Mouse (Mus musculus): ENCODE measurements around the gene Snrpd3. TPM values are rescaled to one million over a fixed set of nuclear protein-coding genes. Genes with fewer than 3 reads are reported as not detected.
"Not testable (repeated sequence)": the region's sequence is repeated elsewhere in the genome, so short reads cannot be mapped to it uniquely, and the experiment has no call there.

Gene Snrpd3
- polyA plus RNA-seq, 1 experiment: 18.1 TPM

- Histone ChIP-seq H3K4me3 (replicated peaks) (peak within 1 kb of the TSS; percentile 87), H3K4me1 (peaks cover 66% of the 10 kb centered on the region), H3K27me3 (replicated peaks) (peaks cover 92% of the 10 kb centered on the region), H3K9me3 (peaks cover 14% of the 10 kb centered on the region), H3K36me3 (replicated peaks; ENCODE audit: low read length) (no peaks in the 10 kb centered on the region)
- no peak for TF ChIP-seq FLI1 (IDR thresholded peaks at IDR 0.05; ENCODE audit: low read length)
Measured at GRCm38 (mm10) chr10:75561071-75561654, 43.8 kb downstream of the Snrpd3 start, which contains the start of gene Ggt1. TSS of gene Ggt1 (plus strand) at chr10:75561604.

- TF ChIP-seq FLI1 (IDR thresholded peaks at IDR 0.05; ENCODE audit: low read length) (no peak), GATA1 (IDR thresholded peaks at IDR 0.05; ENCODE audit: borderline replicate concordance, low read length) (no peak)
- H3K36me3 ChIP-seq (replicated peaks; ENCODE audit: low read length): no peaks in the 10 kb centered on the region
- peaks cover 78% of the 10 kb centered on the region for H3K27me3 ChIP-seq (replicated peaks)
- H3K4me1 ChIP-seq: peaks cover 78% of the 10 kb centered on the region
- H3K4me3 ChIP-seq (replicated peaks): no peak overlapping the region
- H3K9me3 ChIP-seq: peaks cover 14% of the 10 kb centered on the region
Measured at GRCm38 (mm10) chr10:75562596-75562995, 45.2 kb downstream of the Snrpd3 start.

- Histone ChIP-seq H3K9me3 (peaks cover 14% of the 10 kb centered on the region), H3K4me1 (peaks cover 83% of the 10 kb centered on the region), H3K27me3 (replicated peaks) (peaks cover 63% of the 10 kb centered on the region), H3K4me3 (replicated peaks) (no peak overlapping the region), H3K36me3 (replicated peaks; ENCODE audit: low read length) (no peaks in the 10 kb centered on the region)
- TF ChIP-seq GATA1 (IDR thresholded peaks at IDR 0.05; ENCODE audit: borderline replicate concordance, low read length) (no peak), FLI1 (IDR thresholded peaks at IDR 0.05; ENCODE audit: low read length) (no peak)
Measured at GRCm38 (mm10) chr10:75564687-75565265, 47.4 kb downstream of the Snrpd3 start.

- H3K4me1 ChIP-seq: peaks cover 83% of the 10 kb centered on the region
- peaks cover 62% of the 10 kb centered on the region for H3K27me3 ChIP-seq (replicated peaks)
- TF ChIP-seq GATA1 (IDR thresholded peaks at IDR 0.05; ENCODE audit: borderline replicate concordance, low read length): no peak; the same call in 2 of the 3 replicates
- TF ChIP-seq FLI1 (IDR thresholded peaks at IDR 0.05; ENCODE audit: low read length): no peak
- peak overlapping the region; percentile 76 for H3K4me3 ChIP-seq (replicated peaks)
- peaks cover 14% of the 10 kb centered on the region for H3K9me3 ChIP-seq
- no peaks in the 10 kb centered on the region for H3K36me3 ChIP-seq (replicated peaks; ENCODE audit: low read length)
Measured at GRCm38 (mm10) chr10:75565436-75565835, 48.1 kb downstream of the Snrpd3 start.

- TF ChIP-seq GATA1 (IDR thresholded peaks at IDR 0.05; ENCODE audit: borderline replicate concordance, low read length): no peak
- TF ChIP-seq FLI1 (IDR thresholded peaks at IDR 0.05; ENCODE audit: low read length): no peak
- H3K4me3 ChIP-seq (replicated peaks): peak overlapping the region; percentile 76
- peaks cover 83% of the 10 kb centered on the region for H3K4me1 ChIP-seq
- no peaks in the 10 kb centered on the region for H3K36me3 ChIP-seq (replicated peaks; ENCODE audit: low read length)
- peaks cover 62% of the 10 kb centered on the region for H3K27me3 ChIP-seq (replicated peaks)
- H3K9me3 ChIP-seq: peaks cover 14% of the 10 kb centered on the region
Measured at GRCm38 (mm10) chr10:75565906-75566305, 48.6 kb downstream of the Snrpd3 start.

GRCm38 (mm10) chr10:75566321-75566720 is 49.0 kb downstream of the Snrpd3 start:
- TF ChIP-seq FLI1 (IDR thresholded peaks at IDR 0.05; ENCODE audit: low read length) (no peak), GATA1 (IDR thresholded peaks at IDR 0.05; ENCODE audit: borderline replicate concordance, low read length) (no peak)
- Histone ChIP-seq H3K4me1 (peaks cover 79% of the 10 kb centered on the region), H3K36me3 (replicated peaks; ENCODE audit: low read length) (no peaks in the 10 kb centered on the region), H3K4me3 (replicated peaks) (no peak overlapping the region), H3K9me3 (peaks cover 9% of the 10 kb centered on the region), H3K27me3 (replicated peaks) (peaks cover 62% of the 10 kb centered on the region)

- H3K9me3 ChIP-seq; H3K36me3 ChIP-seq (replicated peaks; ENCODE audit: low read length); H3K4me3 ChIP-seq (replicated peaks): not testable (repeated sequence)
- H3K27me3 ChIP-seq (replicated peaks): peaks cover 62% of the 10 kb centered on the region
- peaks cover 79% of the 10 kb centered on the region for H3K4me1 ChIP-seq
Measured at GRCm38 (mm10) chr10:75566765-75567164, 49.4 kb downstream of the Snrpd3 start.

GRCm38 (mm10) chr10:75568029-75568428 is 50.7 kb downstream of the Snrpd3 start:
- TF ChIP-seq FLI1 (IDR thresholded peaks at IDR 0.05; ENCODE audit: low read length): no peak
- no peak for TF ChIP-seq GATA1 (IDR thresholded peaks at IDR 0.05; ENCODE audit: borderline replicate concordance, low read length)
- H3K4me3 ChIP-seq (replicated peaks): no peak overlapping the region
- H3K4me1 ChIP-seq: peaks cover 84% of the 10 kb centered on the region

GRCm38 (mm10) chr10:75568441-75568840 is 51.1 kb downstream of the Snrpd3 start:
- Histone ChIP-seq H3K27me3 (replicated peaks) (peaks cover 62% of the 10 kb centered on the region), H3K4me1 (peaks cover 80% of the 10 kb centered on the region), H3K36me3 (replicated peaks; ENCODE audit: low read length) (no peaks in the 10 kb centered on the region), H3K9me3 (no peaks in the 10 kb centered on the region), H3K4me3 (replicated peaks) (no peak overlapping the region)
- TF ChIP-seq GATA1 (IDR thresholded peaks at IDR 0.05; ENCODE audit: borderline replicate concordance, low read length): no peak
- TF ChIP-seq FLI1 (IDR thresholded peaks at IDR 0.05; ENCODE audit: low read length): no peak

More at GRCm38 (mm10) chr10:75568029-75568428, 50.7 kb downstream of the Snrpd3 start:
- Histone ChIP-seq H3K9me3 (peaks cover under 1% of the 10 kb centered on the region), H3K36me3 (replicated peaks; ENCODE audit: low read length) (no peaks in the 10 kb centered on the region), H3K27me3 (replicated peaks) (peaks cover 62% of the 10 kb centered on the region)

- Histone ChIP-seq H3K27me3 (replicated peaks) (peaks cover 62% of the 10 kb centered on the region), H3K9me3 (no peaks in the 10 kb centered on the region), H3K4me3 (replicated peaks) (peak overlapping the region; percentile 23), H3K4me1 (peaks cover 76% of the 10 kb centered on the region), H3K36me3 (replicated peaks; ENCODE audit: low read length) (no peaks in the 10 kb centered on the region)
- no peak for TF ChIP-seq FLI1 (IDR thresholded peaks at IDR 0.05; ENCODE audit: low read length)
- TF ChIP-seq GATA1 (IDR thresholded peaks at IDR 0.05; ENCODE audit: borderline replicate concordance, low read length): no peak
Measured at GRCm38 (mm10) chr10:75568851-75569250, 51.5 kb downstream of the Snrpd3 start.
